Mouse (Mus musculus) hindbrain, embryonic 15.5 days (tissue): ENCODE measurements at regions not wholly inside any gene's neighbourhood (a gene's known extent, or its start where the extent isn't known, plus 50 kb on each side); places are given as distances from the start of the nearest gene placed in this dataset.

Experiments used
- ATAC-seq: fragments of 200-750 bp; cut with Nextera tagmentation; 2 replicates; pipeline ENCODE4 v1.8.0; 2017; ENCODE audit warnings: low read depth, moderate number of reproducible peaks, moderate TSS enrichment; ENCODE audit not compliant: low FRiP score
- H3K27ac ChIP-seq: fragments of 300-500 bp; sonication (generic); replicated peaks from 2 replicates; pipeline ENCODE4 v1.5.1; 2015; ENCODE audit warnings: mild to moderate bottlenecking, inconsistent platforms
- H3K27me3 ChIP-seq: fragments of 300-500 bp; sonication (generic); 2 replicates; pipeline ENCODE4 v1.6.1; 2015; ENCODE audit warnings: control low read depth, inconsistent platforms
- H3K36me3 ChIP-seq: fragments of 300-500 bp; sonication (generic); 2 replicates; pipeline ENCODE4 v1.6.1; 2015; ENCODE audit warnings: control low read depth, inconsistent platforms
- H3K4me1 ChIP-seq: fragments of 300-500 bp; sonication (generic); replicated peaks from 2 replicates; pipeline ENCODE4 v1.6.1; 2015; ENCODE audit warnings: control low read depth, inconsistent platforms
- H3K4me2 ChIP-seq: fragments of 300-500 bp; sonication (generic); 2 replicates; pipeline ENCODE4 v1.6.1; 2015; ENCODE audit warnings: moderate library complexity, mild to moderate bottlenecking, inconsistent platforms
- H3K4me3 ChIP-seq: fragments of 300-500 bp; sonication (generic); 2 replicates; pipeline ENCODE4 v1.5.1; 2015; ENCODE audit warnings: mild to moderate bottlenecking, inconsistent platforms
- H3K9ac ChIP-seq: fragments of 300-500 bp; sonication (generic); 2 replicates; pipeline ENCODE4 v1.6.1; 2015; ENCODE audit warnings: inconsistent platforms
- H3K9me3 ChIP-seq: fragments of 300-500 bp; sonication (generic); 2 replicates; pipeline ENCODE4 v1.6.1; 2016; ENCODE audit warnings: control low read depth, inconsistent platforms
- WGBS: fragments of 180-500 bp; shearing (Covaris S2); methylation state at CpG from one replicate; pipeline ENCODE4 v1.1.7; 2015; 5-methylcytosine and 5-hydroxymethylcytosine counted together

DNA sequence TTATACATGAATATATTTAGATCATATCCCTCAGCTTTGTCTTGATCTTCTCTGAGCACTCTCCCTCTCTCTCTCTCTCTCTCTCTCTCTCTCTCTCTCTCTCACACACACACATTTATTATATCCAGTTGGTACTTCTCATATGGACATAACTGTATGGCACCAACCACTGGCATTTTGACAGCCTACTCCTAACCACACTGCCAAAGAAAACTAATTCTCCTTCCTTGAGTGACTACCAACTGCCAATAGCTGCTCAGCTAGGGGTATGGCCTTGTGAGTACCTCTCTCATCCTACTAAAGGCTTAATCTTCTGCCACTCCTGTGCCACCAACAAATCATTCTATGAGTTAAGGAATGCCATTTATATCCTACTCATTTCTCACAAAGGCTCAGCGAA is 127.2 kb upstream of the Ptchd4 start:
- Histone ChIP-seq H3K4me1 (no peaks in the 10 kb centered on the region), H3K9me3 (no peaks in the 10 kb centered on the region), H3K27me3 (no peaks in the 10 kb centered on the region), H3K4me2 (no peak overlapping the region), H3K36me3 (no peaks in the 10 kb centered on the region), H3K4me3 (no peak overlapping the region), H3K27ac (no peak overlapping the region), H3K9ac (no peak overlapping the region)
- no peak for ATAC-seq
- 98% methylated on average over 1 of the region's 1 CpGs for WGBS

DNA sequence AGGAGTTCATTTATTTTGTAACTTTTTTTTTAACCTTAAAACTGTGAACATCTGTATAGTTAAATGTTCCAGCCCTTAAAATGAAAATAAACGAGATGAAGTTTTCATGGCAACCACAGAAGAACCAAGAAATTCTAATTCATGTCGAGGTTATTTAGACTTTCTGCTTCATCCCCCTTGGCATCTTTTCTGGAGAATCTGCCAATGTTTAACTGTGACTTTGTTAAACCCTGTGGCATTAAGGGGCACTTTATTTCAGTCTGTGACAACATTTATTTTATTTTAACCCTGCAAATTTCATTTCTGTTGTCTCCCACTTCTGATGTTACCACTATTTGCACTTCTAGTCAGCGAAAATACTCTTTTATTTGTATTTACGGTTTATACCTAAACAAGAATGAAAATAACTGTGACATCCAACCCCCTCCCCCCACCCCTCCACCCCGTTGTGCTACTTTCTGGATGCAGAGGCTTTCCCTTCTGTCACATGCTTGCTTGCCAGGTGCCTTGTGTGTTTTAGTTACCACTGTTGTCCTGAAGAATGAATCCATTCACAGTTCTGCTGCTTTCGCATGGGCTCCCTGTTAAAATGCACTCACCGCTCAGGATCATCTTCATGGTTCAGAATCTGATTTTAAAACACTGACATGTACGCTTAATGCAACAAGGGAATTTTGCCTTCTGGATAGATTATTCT is 125.4 kb upstream of the Ptchd4 start:
- H3K4me2 ChIP-seq, result no peak overlapping the region
- 70% methylated on average over 8 of the region's 8 CpGs for WGBS
- ATAC-seq, result peak; percentile 73; the same call in 1 of the 2 replicates

More for the DNA sequence above, 125.4 kb upstream of the Ptchd4 start:
- no peaks in the 10 kb centered on the region for H3K27me3 ChIP-seq
- no peak overlapping the region for H3K4me3 ChIP-seq
- no peaks in the 10 kb centered on the region for H3K36me3 ChIP-seq
- H3K27ac ChIP-seq, result 0 out of 2 replicates have a peak overlapping the region, but pooled peaks have one; percentile 38
- no peaks in the 10 kb centered on the region for H3K9me3 ChIP-seq
- H3K9ac ChIP-seq, result no peak overlapping the region
- H3K4me1 ChIP-seq, result no peaks in the 10 kb centered on the region
